Mouse (Mus musculus) embryo, embryonic 11 days (tissue): Measurements from ENCODE around the gene Zfp64.
"Not testable (repeated sequence)": the region's sequence is repeated elsewhere in the genome, so short reads cannot be mapped to it uniquely, and the experiment has no call there.

Experiments used
- DNase-seq: peaks from one replicate; pipeline ENCODE4 v3.0.0-alpha.2; 2015

Zfp64 gene

DNA sequence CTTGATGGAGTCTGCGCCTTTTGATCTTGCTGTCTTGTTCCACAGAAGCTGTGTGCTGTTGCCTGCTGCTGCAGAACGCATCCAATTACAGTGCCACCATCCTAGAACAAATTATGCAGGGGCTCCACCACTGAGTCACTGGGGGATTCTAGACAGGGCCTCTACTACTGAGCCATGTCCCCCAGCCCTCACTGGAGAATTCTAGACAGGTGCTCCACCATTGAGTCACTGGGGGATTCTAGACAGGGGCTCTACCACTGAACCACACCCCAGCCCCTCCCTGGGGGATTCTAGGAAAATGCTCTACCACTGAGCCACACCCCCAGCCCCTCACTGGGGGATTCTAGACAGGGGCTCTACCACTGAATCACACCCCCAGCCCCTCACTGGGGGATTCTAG is 63.3 kb downstream of the Zfp64 start:
- DNase-seq, result no peak

DNA sequence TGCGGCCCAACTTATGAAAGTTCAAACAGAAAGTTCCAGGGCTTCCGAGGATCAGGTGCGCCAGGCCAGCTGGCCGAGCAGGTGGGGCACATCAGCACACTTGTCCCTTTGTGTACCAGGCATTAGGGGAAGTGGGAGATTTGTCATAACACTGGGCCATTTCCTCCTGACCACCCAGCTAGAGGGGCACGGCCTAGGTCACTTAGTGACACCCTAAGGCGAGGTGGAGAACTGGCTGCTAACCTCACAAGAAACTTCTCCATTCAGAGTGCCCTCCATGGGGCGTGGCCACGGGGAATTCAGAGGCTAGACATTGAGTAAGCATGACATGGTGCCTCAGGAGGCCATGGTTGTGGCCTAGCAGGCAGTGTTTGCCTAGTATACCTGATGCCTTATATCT is 70.7 kb downstream of the Zfp64 start:
- no peak for DNase-seq

DNA sequence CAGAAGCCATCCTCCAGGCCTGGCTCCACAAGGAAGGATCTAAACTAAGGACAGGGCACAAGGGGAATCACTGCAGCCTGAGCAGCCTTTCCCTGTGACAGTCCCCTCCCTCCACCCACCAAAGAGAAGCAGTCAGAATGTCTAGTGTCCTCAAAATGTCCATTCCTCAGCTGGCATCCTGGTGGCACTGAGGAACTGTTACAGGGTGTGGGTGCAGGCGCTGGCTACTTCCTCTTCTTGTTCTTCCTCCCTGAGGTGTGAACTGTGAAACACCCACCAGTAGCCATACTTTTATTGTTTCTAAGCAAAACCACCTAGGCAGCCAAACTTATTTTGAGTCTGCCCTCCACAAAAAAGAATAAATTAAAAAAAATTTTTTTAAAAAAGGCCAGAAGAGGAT is 72.4 kb downstream of the Zfp64 start:
- no peak for DNase-seq

- DNase-seq, result peak; percentile 49
These were observed 73.5 kb downstream of the Zfp64 start for GRCm38 (mm10) chr2:168881927-168882326.

DNA sequence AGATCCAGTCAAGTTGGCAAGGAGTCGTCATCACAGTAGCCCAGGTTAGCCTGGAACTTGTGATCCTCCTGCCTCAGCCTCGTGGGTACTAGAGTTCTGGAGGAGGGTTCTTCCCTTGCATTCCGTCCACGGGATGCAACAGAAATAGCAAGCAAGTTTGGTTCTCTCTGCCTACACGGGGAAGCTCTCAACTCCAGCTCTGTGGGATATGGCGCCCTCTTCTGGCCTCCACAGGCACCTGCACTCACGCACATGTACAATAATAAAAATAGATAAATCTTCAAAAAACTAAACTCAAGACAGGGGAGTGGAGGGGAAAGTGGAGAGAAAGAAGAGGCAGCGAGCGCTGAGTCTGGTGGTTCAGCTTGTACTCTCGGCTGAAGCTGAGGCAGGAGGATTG is 75.8 kb downstream of the Zfp64 start:
- no peak for DNase-seq

GRCm38 (mm10) chr2:168878708-168879107 is 76.7 kb downstream of the Zfp64 start:
- DNase-seq, result no peak

- no peak for DNase-seq
These were observed 77.2 kb downstream of the Zfp64 start for GRCm38 (mm10) chr2:168878158-168878557.

DNA sequence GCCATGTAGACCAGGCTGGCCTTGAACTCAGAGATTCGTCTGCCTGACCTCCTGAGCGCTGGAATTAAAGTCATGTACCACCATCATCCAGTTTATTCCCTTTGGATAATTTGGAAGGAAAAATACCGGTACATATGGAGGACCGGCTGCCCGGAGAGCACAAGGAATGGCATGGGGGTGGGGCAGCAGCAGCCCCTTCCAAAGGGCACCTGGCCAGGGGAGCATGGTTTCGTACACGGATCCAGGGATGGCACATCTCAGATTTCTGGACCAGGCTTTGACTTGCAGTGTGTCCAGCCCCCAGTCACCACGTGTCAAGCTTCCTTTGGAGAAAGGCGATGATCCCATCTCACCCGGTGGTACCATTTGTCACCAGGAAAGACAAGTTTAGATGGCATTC is 78.8 kb downstream of the Zfp64 start:
- DNase-seq, result no peak

GRCm38 (mm10) chr2:168874498-168874897 is 80.9 kb downstream of the Zfp64 start:
- DNase-seq, result no peak

DNA sequence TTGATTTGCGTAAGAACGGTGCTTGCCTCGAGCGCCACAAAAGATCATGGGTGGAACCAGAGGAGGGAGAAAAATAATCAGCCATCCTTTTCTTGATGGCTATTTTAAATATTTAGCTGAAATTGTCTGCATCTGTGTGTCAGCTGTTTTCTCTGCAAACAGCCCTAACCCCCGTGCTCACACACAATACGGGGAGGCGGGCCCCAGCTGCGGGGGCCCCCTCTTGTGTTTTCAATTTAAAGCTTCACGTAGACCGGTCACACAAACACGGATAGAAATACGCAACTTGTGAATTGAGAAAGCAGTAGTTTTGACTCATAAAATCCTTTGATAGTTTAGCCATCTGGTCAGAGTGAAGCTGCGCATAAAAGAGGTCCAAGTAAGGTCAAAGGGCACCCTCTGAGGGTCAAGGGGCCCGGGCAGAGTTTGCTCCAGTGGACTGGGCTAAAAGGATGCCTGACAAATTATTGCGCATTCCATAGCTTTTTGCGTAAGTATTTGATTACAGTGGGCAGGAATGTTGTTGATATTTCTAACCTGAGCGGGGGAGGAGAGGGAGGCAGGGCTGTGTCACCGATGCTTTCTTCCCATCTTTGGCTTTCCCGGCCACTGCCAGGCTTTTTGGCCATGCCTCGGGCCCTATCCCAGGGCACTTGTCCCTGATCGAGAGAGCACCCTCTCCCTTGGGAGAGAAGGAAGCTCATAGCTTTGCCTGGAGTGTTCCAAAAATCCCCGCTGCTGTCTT is 83.4 kb downstream of the Zfp64 start:
- DNase-seq, result peak; percentile 72

GRCm38 (mm10) chr2:168870480-168870879 is 84.9 kb downstream of the Zfp64 start:
- DNase-seq, result peak; percentile 59

DNA sequence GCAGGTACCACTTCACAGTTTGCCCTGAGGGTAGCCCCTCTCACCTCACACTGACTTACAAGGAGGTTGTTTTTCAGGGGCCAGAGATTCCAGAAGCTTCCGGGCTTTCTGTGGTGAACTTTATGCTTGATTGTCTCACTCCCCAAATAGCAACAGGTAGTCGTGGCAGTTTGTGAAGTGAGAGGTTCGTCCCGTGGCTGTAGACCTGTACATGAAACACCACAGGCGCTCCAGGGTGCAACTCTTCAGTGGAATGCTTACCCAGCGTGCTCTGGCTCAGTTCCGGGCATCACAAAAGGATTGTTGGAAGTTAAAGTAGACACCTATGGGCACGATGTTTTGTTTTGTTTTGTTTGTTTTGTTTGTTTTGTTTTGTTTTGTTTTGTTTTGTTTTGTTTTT is 88.4 kb downstream of the Zfp64 start:
- no peak for DNase-seq

- no peak for DNase-seq
These were observed 89.0 kb downstream of the Zfp64 start for GRCm38 (mm10) chr2:168866436-168866835.

DNA sequence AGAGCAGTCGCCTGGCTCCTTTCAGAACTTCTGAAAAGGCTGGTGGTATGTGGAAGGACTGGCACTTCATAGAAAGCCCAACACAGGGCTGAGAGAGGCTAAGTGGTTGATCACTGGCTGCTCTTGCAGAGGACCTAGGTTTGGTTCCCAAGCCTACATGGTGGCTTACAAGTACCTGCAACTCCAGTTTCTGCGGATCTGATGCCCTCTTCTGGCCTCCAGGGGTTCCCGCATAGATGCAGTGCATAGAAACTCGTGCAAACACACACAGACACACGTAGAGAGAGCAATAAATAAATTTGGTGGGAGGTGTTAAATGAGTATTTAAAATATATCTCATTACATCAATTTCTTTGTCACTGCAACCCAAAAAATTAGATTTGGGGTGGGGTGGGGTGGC is 90.5 kb downstream of the Zfp64 start:
- DNase-seq, result no peak

DNA sequence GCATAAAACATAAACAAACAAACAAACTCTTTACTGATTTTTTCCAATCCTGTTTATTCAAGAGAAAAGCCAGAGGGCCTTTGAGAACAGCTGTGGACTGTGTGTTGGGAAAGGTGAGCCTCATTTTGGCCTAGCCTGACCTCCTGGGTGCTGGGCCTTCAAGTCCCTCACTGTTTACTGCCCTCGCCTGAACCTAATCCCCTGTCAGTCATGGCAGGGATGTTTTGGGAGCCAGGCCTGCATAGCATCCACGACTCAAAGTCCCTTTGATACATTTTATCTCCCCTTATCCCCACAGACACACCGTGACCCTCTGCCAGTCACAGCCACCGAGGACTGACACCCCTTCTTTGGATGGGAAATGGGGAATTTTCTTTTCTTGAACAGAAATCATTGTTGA is 92.7 kb downstream of the Zfp64 start:
- DNase-seq, result no peak

- DNase-seq, result peak; percentile 84
These were observed 94.3 kb downstream of the Zfp64 start for GRCm38 (mm10) chr2:168860922-168861740.

DNA sequence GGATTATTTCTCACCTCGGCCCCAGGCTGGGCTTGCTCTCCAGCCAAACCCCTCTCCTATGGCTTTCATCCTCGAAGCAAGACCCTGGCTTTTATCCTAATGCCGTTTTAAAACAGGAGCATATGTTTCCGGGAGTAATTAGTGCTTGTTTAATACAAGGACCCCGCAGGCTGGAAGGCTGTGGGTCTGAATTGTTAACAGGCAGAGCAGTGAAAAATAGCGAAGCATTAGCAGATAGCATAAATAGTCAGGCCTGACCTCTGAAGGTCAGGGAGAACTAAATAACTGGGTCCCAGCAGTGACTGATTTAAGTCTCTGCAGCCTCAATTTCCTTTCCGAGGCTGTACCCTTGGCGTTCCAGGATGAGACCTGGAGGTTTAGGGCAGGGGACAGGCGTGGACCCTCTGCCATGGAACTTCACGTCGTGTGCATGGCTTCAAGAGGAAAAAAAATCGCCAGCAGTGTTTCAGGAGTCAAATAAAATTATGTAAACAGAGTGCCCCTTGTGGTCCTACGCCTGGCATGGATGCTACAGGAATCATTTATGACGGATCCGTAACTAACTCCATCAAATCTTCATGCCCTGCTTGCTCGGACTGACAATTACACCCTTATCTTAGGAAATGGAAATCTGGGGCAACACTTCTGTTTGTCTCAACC is 95.2 kb downstream of the Zfp64 start:
- DNase-seq, result peak; percentile 72

DNA sequence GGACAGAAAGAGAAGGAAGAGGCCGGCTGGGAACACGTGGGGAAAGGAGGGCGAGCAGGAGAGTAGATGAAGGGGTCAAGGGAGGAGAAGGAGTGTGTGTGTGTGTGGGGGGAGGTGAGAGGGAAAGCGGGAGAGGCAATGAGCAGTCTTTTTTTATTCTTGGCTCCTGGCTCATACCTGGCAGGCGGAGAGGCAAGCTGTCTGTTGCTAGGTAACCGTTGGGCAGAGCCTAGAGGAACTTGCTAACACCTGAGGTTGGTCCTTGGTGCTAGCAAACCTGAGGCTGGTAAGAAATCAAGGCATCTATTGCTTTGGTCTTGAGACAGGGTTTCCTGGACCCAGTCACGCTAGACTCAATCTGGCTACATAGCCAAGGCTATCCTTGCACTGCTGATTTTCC is 98.7 kb downstream of the Zfp64 start:
- DNase-seq, result no peak

- DNase-seq, result no peak
These were observed 100.6 kb downstream of the Zfp64 start for GRCm38 (mm10) chr2:168854777-168855176.

- DNase-seq, result not testable (repeated sequence)
These were observed 101.5 kb downstream of the Zfp64 start for GRCm38 (mm10) chr2:168853869-168854268.

GRCm38 (mm10) chr2:168851545-168851944 is 103.8 kb downstream of the Zfp64 start:
- DNase-seq, result no peak

DNA sequence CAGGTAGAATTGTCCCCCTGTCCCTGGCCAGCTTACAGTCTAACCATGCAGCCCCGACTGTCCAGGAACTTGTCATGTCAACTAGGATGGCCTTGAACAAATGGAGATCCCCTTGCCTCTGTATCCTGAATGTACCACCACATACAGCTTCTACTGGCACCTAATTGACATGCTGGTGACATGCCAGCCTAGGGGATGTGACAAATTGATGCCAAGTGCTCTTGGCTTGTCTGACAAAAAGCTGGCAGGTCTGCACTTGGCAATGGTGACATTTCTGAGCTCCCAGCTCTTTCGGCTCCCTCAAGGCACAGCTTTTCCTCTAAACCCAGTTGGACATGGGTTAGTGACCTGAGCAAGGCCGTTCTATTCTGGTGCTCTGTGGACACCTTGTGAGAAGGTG is 106.8 kb downstream of the Zfp64 start:
- DNase-seq, result no peak

GRCm38 (mm10) chr2:168846180-168846720 is 109.1 kb downstream of the Zfp64 start:
- no peak for DNase-seq
